Mouse (Mus musculus) heart, adult 11 months (tissue): ENCODE data around the gene Rimbp2.

Experiments
- DNase-seq: peaks from one replicate; pipeline ENCODE4 v3.0.0; 2022

Gene Rimbp2

DNA sequence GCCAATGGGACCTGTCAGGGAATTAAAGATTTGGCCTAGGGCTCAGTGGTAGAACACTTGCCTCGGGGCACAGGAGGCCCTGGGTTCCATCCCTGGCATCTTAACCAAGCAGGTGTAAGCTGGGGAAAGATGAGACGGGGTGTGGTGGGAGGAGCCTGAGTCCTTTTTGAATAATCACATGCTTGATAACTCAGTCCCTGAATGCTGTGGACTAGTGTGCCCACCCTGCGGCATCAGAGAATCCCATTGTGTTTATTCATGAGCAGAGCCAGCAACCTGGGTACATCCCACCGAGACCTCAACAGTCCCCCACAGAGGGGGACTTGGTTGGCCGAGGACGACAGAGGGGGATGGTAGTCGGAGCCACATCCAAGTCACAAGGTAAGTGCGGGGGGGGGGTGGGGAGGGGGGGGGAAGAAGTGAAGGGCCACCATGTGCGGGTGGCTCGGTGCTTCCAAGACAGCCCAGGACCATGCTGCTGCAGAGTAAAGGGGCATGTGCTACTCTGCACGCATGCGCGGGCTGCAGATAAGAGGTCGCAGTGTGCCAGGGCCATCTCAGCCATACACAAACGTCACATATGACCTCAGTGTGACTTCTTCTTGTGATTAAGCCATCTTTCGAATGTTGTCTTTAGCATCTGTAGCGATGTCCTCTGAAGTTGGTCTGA lies 214.0 kb downstream of the Rimbp2 start:
- DNase-seq = peak; percentile 79

DNA sequence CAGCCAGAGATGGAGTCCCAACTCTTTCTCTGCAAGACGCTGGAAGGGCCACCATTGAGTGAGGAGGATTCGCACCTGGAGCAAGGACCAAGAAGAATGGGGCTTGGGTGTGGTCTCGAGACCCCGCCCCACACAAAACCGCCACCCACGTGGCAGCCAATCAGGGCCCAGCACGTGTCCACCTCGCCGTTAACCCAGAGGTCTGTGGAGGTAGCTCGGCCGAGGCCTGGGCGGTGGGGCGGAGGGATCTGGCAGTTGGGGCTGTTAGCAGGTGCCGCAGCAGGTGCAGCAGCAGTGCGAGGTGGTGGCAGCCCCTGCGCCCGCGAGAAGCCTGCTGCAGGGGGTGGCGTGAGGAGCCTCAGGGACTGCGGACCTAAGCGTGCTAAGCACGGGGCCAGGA lies 217.4 kb downstream of the Rimbp2 start:
- DNase-seq = peak; percentile 88

DNA sequence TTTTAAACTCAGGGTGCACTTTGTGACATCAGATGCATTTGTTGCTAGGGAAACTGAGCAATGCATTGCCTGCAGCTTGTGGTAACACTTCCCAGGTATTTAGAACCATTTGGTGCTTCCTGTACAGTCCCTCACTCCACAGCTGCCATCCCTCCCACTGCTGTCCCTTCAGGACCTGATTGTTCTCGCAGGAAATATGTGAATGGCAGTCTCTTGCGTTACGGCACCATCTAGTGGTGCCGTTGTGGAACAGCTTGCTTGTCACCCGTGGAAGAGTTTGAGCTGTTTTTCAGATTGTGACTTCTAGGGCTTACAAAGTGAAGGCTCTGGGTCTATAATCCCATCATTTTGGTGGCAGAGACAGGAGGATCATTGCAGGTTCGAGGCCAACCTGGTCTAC lies 219.3 kb downstream of the Rimbp2 start:
- DNase-seq = peak; percentile 76

DNA sequence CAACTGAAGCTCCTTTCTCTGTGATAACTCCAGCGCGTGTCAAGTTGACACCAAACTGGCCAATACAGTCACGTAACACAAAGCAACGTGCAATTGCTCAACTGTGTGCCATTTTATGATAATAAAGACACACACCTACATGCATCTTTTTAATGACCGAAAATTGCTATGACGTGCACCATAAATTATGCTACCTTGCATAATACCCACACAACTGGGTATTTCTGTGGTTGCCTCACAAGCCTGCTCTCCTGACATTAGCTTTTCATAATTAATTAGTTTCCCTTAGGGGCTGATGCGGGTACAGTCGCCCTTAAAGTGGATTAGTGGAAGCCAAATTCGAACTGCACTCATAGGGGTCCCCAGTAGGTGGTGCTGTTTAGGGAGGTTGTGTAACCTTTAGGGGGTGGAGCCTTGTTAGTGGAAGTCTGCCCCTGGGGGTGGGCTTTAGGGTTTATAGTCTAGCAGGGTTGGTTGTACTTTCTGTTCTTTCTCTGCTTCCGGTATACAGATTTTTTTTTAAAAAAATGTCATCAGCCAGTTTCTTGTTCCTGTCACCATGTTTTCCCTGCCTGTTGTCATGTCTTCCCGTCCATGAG lies 220.8 kb downstream of the Rimbp2 start:
- peak; percentile 39 for DNase-seq

DNA sequence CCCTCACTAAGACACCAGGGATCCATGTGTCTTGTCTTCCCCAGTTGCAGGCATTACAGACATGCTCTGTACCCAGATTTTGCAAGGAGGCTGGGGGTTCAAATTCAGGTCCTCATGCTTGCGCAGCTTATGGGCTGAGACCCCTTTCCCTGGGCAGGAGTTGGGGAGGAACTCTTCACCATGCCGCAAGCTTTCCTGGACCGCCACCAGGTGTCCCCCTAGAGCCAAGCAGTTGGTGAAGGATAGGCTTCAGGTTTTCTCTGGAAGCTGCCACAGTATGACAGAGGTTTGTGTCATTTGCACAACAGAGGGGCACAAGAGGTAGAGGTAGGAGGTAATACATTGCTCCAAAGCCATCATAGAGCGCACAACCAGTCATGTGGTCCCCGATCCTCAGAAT lies 222.7 kb downstream of the Rimbp2 start:
- peak; percentile 65 for DNase-seq

DNA sequence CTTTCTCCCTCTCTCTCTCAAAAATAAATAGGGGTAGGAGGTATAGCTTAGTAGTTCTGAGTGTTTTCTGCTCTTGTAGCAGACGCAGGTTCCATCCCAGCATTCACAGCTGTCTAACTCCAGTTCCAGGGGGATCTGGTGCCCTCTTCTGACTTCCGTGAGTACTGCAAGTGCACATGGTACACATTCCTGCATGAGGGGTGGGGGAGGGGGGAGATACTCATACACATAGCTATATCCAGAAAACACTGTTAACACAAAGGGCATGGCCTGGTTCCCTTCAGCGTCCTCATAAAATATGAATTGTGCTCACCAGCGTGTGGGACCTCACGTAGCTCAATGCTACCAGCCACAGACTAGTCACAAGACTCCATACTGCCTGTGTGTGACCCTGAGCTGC lies 223.9 kb downstream of the Rimbp2 start:
- peak; percentile 70 for DNase-seq

DNA sequence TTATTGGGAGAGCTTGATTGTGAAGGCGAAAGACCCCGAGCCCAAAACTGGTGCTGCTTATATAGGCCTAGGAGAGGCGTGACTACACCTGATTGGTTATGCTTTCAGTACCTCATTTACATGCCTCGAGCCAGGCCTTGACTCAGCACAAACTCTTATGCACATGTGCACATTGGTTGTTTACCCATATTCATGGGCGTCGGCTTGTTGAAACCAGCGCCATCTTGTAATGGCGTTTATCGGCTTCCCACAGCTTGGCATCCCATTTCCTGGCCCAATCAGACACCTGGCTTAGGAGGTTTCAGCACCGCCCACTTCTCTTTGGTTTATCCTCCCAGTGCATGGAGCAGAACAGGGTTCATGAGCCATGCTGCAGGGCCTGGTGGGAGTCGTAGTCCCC lies 232.8 kb downstream of the Rimbp2 start:
- DNase-seq = peak; percentile 40

DNA sequence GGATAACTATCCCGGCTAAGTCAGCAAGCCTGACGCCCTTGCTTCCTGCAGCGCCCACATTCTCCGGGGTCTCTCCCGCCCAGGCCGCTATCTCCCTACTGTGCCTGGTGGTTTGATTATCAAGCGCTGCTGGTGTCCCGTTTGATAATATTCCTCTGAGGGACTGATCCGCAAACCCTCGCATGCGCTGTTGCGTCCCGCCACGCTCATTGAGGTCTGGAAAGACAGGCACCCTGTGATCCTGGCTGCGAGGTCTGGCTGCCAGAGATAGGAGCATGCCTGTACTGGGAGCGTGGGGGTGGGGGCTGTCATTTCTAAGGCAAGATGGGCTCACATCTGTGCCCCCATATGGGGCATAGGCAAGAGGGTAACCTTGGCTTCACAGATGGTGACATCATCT lies 238.1 kb downstream of the Rimbp2 start:
- DNase-seq = peak; percentile 81

DNA sequence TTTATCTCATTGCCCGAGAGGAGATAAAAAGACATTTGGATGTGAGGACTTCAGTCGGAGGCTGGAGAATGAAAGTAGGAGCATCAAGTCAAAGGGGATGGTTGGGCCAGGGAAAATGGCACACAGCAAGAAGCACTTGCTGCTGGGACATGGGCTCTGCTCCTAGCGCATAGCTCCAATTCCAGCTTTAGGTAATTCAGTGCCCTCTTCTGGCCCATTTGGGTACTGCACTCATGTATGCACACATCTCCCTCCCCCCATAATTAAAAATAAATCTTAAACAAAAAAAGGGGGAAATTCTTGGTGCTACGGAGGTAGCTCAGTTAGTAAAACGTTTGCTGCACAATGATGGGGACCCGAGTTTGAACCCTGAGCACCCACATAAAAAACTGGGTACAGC lies 241.4 kb downstream of the Rimbp2 start:
- DNase-seq = no peak

DNA sequence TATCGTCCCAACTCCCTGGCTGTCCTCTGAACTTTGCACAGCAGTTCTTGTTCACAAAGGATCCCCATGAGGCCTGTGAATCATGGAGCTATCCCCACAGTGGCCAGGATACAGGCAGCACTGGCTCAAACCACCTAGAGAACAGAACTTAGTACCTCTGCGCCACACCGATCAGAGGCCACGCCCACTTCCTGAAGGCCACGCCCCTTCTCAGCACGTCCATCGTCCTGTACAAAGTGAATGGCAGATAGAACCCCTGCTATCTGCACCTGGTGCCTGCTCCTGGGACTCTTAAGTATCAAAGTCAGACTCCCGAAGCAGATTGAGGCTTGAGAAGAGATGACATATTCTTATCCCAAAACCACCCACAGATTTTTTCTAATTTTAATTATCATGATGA lies 242.7 kb downstream of the Rimbp2 start:
- DNase-seq = peak; percentile 83

DNA sequence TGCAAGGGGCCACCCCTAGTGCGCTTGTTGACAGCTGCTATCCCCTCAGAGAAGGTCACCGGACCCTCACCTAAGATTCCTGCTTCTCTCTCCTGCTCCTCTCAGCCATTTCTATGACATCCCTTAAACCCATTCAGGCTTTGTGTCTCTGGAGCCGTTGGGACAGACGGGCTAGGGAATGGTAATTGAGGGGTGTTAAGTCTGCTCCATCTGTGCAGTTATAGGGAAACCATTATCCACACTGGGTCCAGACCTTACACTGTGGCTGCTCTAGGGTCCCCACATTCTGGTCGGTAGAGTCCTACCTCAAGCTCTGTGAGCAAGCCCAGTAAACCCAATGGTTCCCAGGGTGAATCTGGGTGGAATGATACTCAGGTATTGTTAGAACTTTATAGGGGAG lies 244.4 kb downstream of the Rimbp2 start:
- peak; percentile 55 for DNase-seq
